Mouse (Mus musculus) lung, postnatal 4 days (tissue): Measurements from ENCODE around the gene Atf6b.
A peak's percentile ranks its signal among the peaks of the same experiment; 100 is the strongest.

Source experiments
- DNase-seq, 2 experiments: peaks; one replicate each; pipeline ENCODE4 v3.0.0; 2021

Gene Atf6b

GRCm38 (mm10) chr17:34649106-34649864 is 2.3 kb downstream of the Atf6b start:
- no peak for DNase-seq

- DNase-seq, result no peak
Measured at GRCm38 (mm10) chr17:34650781-34651180, 3.8 kb downstream of the Atf6b start.

- peak; percentile 71 to 72 for DNase-seq
Measured at GRCm38 (mm10) chr17:34651507-34652221, 4.7 kb downstream of the Atf6b start.

GRCm38 (mm10) chr17:34652546-34652945 is 5.6 kb downstream of the Atf6b start:
- no peak for DNase-seq

- DNase-seq, result no peak
Measured at GRCm38 (mm10) chr17:34652985-34653384, 6.0 kb downstream of the Atf6b start.

GRCm38 (mm10) chr17:34653746-34654285 is 6.9 kb downstream of the Atf6b start:
- peak in 1 of 2 experiments; percentile 79 for DNase-seq

GRCm38 (mm10) chr17:34654392-34654791 is 7.4 kb downstream of the Atf6b start:
- DNase-seq, result no peak

- peak; percentile 76 to 90 for DNase-seq
Measured at GRCm38 (mm10) chr17:34655160-34655559, 8.2 kb downstream of the Atf6b start.

GRCm38 (mm10) chr17:34655581-34655991 is 8.6 kb downstream of the Atf6b start:
- DNase-seq, result peak; percentile 88 to 96

GRCm38 (mm10) chr17:34656666-34657065 is 9.7 kb downstream of the Atf6b start:
- no peak for DNase-seq

GRCm38 (mm10) chr17:34657271-34657670 is 10.3 kb downstream of the Atf6b start:
- DNase-seq, result no peak

- DNase-seq, result no peak
Measured at GRCm38 (mm10) chr17:34658145-34658544, 11.2 kb downstream of the Atf6b start.

- DNase-seq, result no peak
Measured at GRCm38 (mm10) chr17:34658591-34658990, 11.6 kb downstream of the Atf6b start.

- no peak for DNase-seq
Measured at GRCm38 (mm10) chr17:34659181-34659896, 12.4 kb downstream of the Atf6b start.

GRCm38 (mm10) chr17:34659897-34660214 is 12.9 kb downstream of the Atf6b start:
- no peak for DNase-seq

GRCm38 (mm10) chr17:34660259-34660820 is 13.4 kb downstream of the Atf6b start:
- no peak for DNase-seq

- DNase-seq, result peak; percentile 72 to 81
Measured at GRCm38 (mm10) chr17:34661121-34661591, 14.2 kb downstream of the Atf6b start.

- no peak for DNase-seq
Measured at GRCm38 (mm10) chr17:34662468-34662867, 15.5 kb downstream of the Atf6b start.

GRCm38 (mm10) chr17:34662978-34663377 is 16.0 kb downstream of the Atf6b start:
- DNase-seq, result no peak

GRCm38 (mm10) chr17:34663558-34663957 is 16.6 kb downstream of the Atf6b start:
- DNase-seq, result no peak

- DNase-seq, result no peak
Measured at GRCm38 (mm10) chr17:34664472-34664871, 17.5 kb downstream of the Atf6b start.

GRCm38 (mm10) chr17:34670235-34670634 is 23.3 kb downstream of the Atf6b start, which contains the start of gene Tnxb:
Gene Tnxb (plus strand): TSS chr17:34670535.
- DNase-seq, result no peak
